In the genomic region with DNA sequence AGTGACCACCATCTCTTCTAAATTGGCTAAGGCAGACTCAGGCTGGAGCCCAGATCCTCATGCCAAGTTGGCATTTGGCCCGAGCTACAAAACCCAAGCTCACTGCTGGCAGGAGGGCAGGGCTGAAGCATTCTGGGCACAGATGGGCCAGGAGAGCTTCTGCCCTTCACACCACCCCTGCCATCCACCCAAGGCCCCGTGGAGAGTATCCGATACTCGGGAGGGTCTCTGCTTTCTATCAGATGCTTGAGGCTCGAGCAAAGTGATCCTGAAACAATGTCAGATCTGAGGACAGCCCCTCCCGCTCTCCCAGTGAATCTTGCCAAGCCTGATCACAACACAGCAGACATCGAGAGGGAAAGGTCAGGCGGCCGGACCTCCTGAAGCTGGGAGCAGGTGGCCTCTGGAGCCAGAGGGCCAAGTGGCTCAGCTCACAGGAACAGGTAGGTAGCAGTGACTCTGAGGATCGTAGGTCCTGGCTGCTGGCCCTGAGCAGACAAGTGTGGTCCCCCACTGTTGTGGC, we compare ENCODE assay signal across 9 mouse cellular contexts.
DNase-seq lines count a peak whose midpoint lies in the region; ATAC-seq and TF ChIP-seq lines count a peak whose summit lies in the region.
"Had no signal": no experiment of that assay in that cellular context is flagged by ENCODE, and none has a peak within 500 bp of the region (broad histone marks: within the 10 kb centered on the region; RNA-seq: fewer than 3 reads in every experiment).

No protein-coding gene starts in this region.

- no peak for TF ChIP-seq EP300 in heart, adult 2 months (IDR thresholded peaks at IDR 0.05; ENCODE audit: insufficient read depth, low read depth, low read length)

- no peak for ATAC-seq in hindbrain, embryonic 12.5 days (ENCODE audit: low FRiP score)

- H3K9me3 ChIP-seq in hindbrain, embryonic 10.5 days: no peaks in the 10 kb centered on the region
- H3K9me3 ChIP-seq in hindbrain, embryonic 12.5 days (replicated peaks): no peaks in the 10 kb centered on the region

- H3K27me3 ChIP-seq in hindbrain, embryonic 10.5 days (ENCODE audit: insufficient read depth, poor library complexity, severe bottlenecking): no peaks in the 10 kb centered on the region
- H3K27me3 ChIP-seq in hindbrain, embryonic 12.5 days: no peaks in the 10 kb centered on the region
- H3K27me3 ChIP-seq in heart, adult 2 months (ENCODE audit: control insufficient read depth, insufficient read depth, low read length): no peaks in the 10 kb centered on the region

- peaks cover 26% of the 10 kb centered on the region for H3K4me1 ChIP-seq in hindbrain, embryonic 10.5 days (replicated peaks)
- H3K4me1 ChIP-seq in hindbrain, embryonic 12.5 days: peaks cover 9% of the 10 kb centered on the region; the same call in 1 of the 2 replicates
- H3K4me1 ChIP-seq in heart, adult 2 months (ENCODE audit: control insufficient read depth, insufficient read depth, low read length): 0 out of 2 replicates have a peak, but pooled peaks cover 1% of the 10 kb centered on the region

- no peak overlapping the region for H3K9ac ChIP-seq in hindbrain, embryonic 12.5 days
- H3K9ac ChIP-seq in heart, adult 2 months (ENCODE audit: low read depth, low read length): peak overlapping the region; percentile 41
- H3K9ac ChIP-seq: lung, embryonic 14.5 days had no signal

- no peak overlapping the region for H3K4me3 ChIP-seq in hindbrain, embryonic 10.5 days
- H3K4me3 ChIP-seq in hindbrain, embryonic 12.5 days: no peak overlapping the region
- peak overlapping the region; percentile 19; the same call in 1 of the 2 replicates for H3K4me3 ChIP-seq in heart, adult 2 months

- TF ChIP-seq CTCF in heart, adult 2 months (IDR thresholded peaks at IDR 0.05): no peak

- peak overlapping the region; percentile 62; the same call in 1 of the 2 replicates for H3K27ac ChIP-seq in hindbrain, embryonic 10.5 days
- no peak overlapping the region for H3K27ac ChIP-seq in hindbrain, embryonic 12.5 days
- H3K27ac ChIP-seq in heart, adult 2 months: peak overlapping the region; percentile 86

- DNase-seq in hindbrain, embryonic 10.5 days (ENCODE audit: low spot score): no peak
- DNase-seq in 3134 (ENCODE audit: extremely low read depth, insufficient read length, low spot score): peak; percentile 55
- peak; percentile 97 for DNase-seq in cerebellum, adult 11-12 months
- DNase-seq in heart, adult 2 months: peak; percentile 74 to 85
- peak; percentile 74 for DNase-seq in layer of hippocampus, postnatal 14 days (ENCODE audit: low spot score in 2 of 2)
- no peak for DNase-seq in spleen, adult 12 weeks (ENCODE audit: low spot score)
- DNase-seq in neural tube, embryonic 10.5 days (ENCODE audit: extremely low spot score, low spot score): no peak
- DNase-seq: lung, embryonic 14.5 days had no signal

- no peak overlapping the region for H3K4me2 ChIP-seq in hindbrain, embryonic 12.5 days (replicated peaks)
- H3K4me2 ChIP-seq: lung, embryonic 14.5 days had no signal

- H3K36me3 ChIP-seq in hindbrain, embryonic 10.5 days: no peaks in the 10 kb centered on the region
- H3K36me3 ChIP-seq in hindbrain, embryonic 12.5 days: no peaks in the 10 kb centered on the region
- H3K36me3 ChIP-seq in heart, adult 2 months (ENCODE audit: control insufficient read depth, insufficient read depth, low read length): no peaks in the 10 kb centered on the region

- no peak for TF ChIP-seq POLR2A in heart, adult 2 months (IDR thresholded peaks at IDR 0.05; ENCODE audit: insufficient read depth, low read depth, low read length)

- intact Hi-C loops in heart, adult 2 months (cut with DNase I): no loop called here

- H3K79me2 ChIP-seq in heart, adult 2 months (replicated peaks; ENCODE audit: control insufficient read depth, insufficient read depth, low read length): no peaks in the 10 kb centered on the region

- 83% methylated on average over 10 of the region's 10 CpGs for WGBS in hindbrain, embryonic 10.5 days
- 82% methylated on average over 10 of the region's 10 CpGs for WGBS in hindbrain, embryonic 12.5 days
- WGBS in heart, adult 2 months: 69% methylated on average over 10 of the region's 10 CpGs

Comparison
In these comparisons a context has a peak if more than half of its experiments do, and no peak if none do; other contexts are left out.
1. DNase-seq: peak in 3134 (single experiment), cerebellum, adult 11-12 months (single experiment), heart, adult 2 months (2 of 2) and layer of hippocampus, postnatal 14 days (2 of 2); none in hindbrain, embryonic 10.5 days (single experiment), spleen, adult 12 weeks (single experiment) and neural tube, embryonic 10.5 days (single experiment).